Mouse (Mus musculus) forebrain, embryonic 15.5 days (tissue): ENCODE measurements around the gene Faim2. TPM values are rescaled to one million over a fixed set of nuclear protein-coding genes. Genes with fewer than 3 reads are reported as not detected.

Source experiments
- ATAC-seq: fragments of 200-750 bp; cut with Nextera tagmentation; replicated peaks from 2 replicates; pipeline ENCODE4 v1.8.0; 2017; ENCODE audit warnings: mild to moderate bottlenecking, moderate TSS enrichment, moderate library complexity
- H3K27ac ChIP-seq: fragments of 300-500 bp; sonication (generic); replicated peaks from 2 replicates; pipeline ENCODE4 v1.5.1; 2015; ENCODE audit warnings: mild to moderate bottlenecking, inconsistent platforms
- H3K27me3 ChIP-seq: fragments of 300-500 bp; sonication (generic); 2 replicates; pipeline ENCODE4 v1.6.1; 2015; ENCODE audit warnings: inconsistent platforms
- H3K36me3 ChIP-seq: fragments of 300-500 bp; sonication (generic); 2 replicates; pipeline ENCODE4 v1.6.1; 2015; ENCODE audit warnings: mild to moderate bottlenecking, inconsistent platforms
- H3K4me1 ChIP-seq: fragments of 300-500 bp; sonication (generic); 2 replicates; pipeline ENCODE4 v1.6.1; 2015; ENCODE audit warnings: inconsistent platforms
- H3K4me2 ChIP-seq: fragments of 300-500 bp; sonication (generic); replicated peaks from 2 replicates; pipeline ENCODE4 v1.6.1; 2015; ENCODE audit warnings: mild to moderate bottlenecking, inconsistent platforms
- H3K4me3 ChIP-seq: fragments of 300-500 bp; sonication (generic); 2 replicates; pipeline ENCODE4 v1.5.1; 2015; ENCODE audit warnings: mild to moderate bottlenecking, inconsistent platforms
- H3K9ac ChIP-seq: fragments of 300-500 bp; sonication (generic); replicated peaks from 2 replicates; pipeline ENCODE4 v1.6.1; 2015; ENCODE audit warnings: mild to moderate bottlenecking, inconsistent platforms
- H3K9me3 ChIP-seq: fragments of 300-500 bp; sonication (generic); 2 replicates; pipeline ENCODE4 v1.6.1; 2016; ENCODE audit warnings: inconsistent platforms
- WGBS: fragments of 180-500 bp; shearing (Covaris S2); methylation state at CpG from one replicate; pipeline ENCODE4 v1.1.7; 2015; ENCODE audit warnings: mixed read lengths; 5-methylcytosine and 5-hydroxymethylcytosine counted together
- polyA plus RNA-seq: library from polyadenylated mRNA; unstranded; fragments of >200 nt; fragmentation: Nextera tagmentation; extraction: Ambion mirVana; gene quantifications from 2 replicates; pipeline ENCODE4 v1.2.1, GENCODE M21; 2015

The Faim2 gene
- polyA plus RNA-seq: 17.0 and 18.9 TPM in 2 replicates

GRCm38 (mm10) chr15:99527629-99528353 lies at the start of gene Faim2:
Gene Faim2, minus strand, starts transcription at chr15:99528165.
- Histone ChIP-seq H3K36me3 (no peaks in the 10 kb centered on the region), H3K4me3 (peak within 1 kb of the TSS; percentile 38), H3K27me3 (no peaks in the 10 kb centered on the region), H3K4me1 (peaks cover 23% of the 10 kb centered on the region), H3K9ac (peak within 1 kb of the TSS; percentile 39), H3K9me3 (no peaks in the 10 kb centered on the region), H3K4me2 (peak within 1 kb of the TSS; percentile 60), H3K27ac (peak within 1 kb of the TSS; percentile 72)
- peak; percentile 73 for ATAC-seq
- WGBS: 6% methylated on average over 27 of the region's 27 CpGs

GRCm38 (mm10) chr15:99569123-99569522 lies 41.2 kb upstream of the Faim2 start:
- ATAC-seq: no peak
- 78% methylated on average over 10 of the region's 10 CpGs for WGBS

GRCm38 (mm10) chr15:99568682-99569081 lies 40.7 kb upstream of the Faim2 start:
- H3K9me3 ChIP-seq: no peaks in the 10 kb centered on the region
- no peaks in the 10 kb centered on the region for H3K36me3 ChIP-seq
- no peaks in the 10 kb centered on the region for H3K27me3 ChIP-seq
- H3K4me3 ChIP-seq: no peak overlapping the region
- no peak overlapping the region for H3K27ac ChIP-seq
- no peak for ATAC-seq
- H3K9ac ChIP-seq: no peak overlapping the region
- no peak overlapping the region for H3K4me2 ChIP-seq
- no peaks in the 10 kb centered on the region for H3K4me1 ChIP-seq
- WGBS: 83% methylated on average over 6 of the region's 6 CpGs

More at GRCm38 (mm10) chr15:99569123-99569522, 41.2 kb upstream of the Faim2 start:
- Histone ChIP-seq H3K4me2 (no peak overlapping the region), H3K27ac (no peak overlapping the region), H3K9ac (no peak overlapping the region), H3K36me3 (no peaks in the 10 kb centered on the region), H3K9me3 (no peaks in the 10 kb centered on the region), H3K4me1 (no peaks in the 10 kb centered on the region), H3K27me3 (no peaks in the 10 kb centered on the region), H3K4me3 (no peak overlapping the region)

GRCm38 (mm10) chr15:99567371-99567770 lies 39.4 kb upstream of the Faim2 start:
- Histone ChIP-seq H3K4me3 (no peak overlapping the region), H3K27me3 (no peaks in the 10 kb centered on the region), H3K4me2 (no peak overlapping the region), H3K9ac (no peak overlapping the region), H3K36me3 (no peaks in the 10 kb centered on the region), H3K9me3 (no peaks in the 10 kb centered on the region), H3K4me1 (no peaks in the 10 kb centered on the region), H3K27ac (no peak overlapping the region)
- 77% methylated on average over 4 of the region's 4 CpGs for WGBS
- no peak for ATAC-seq

- Histone ChIP-seq H3K9ac (no peak overlapping the region), H3K27me3 (0 out of 2 replicates have a peak, but pooled peaks cover 4% of the 10 kb centered on the region), H3K36me3 (no peaks in the 10 kb centered on the region), H3K9me3 (no peaks in the 10 kb centered on the region), H3K27ac (no peak overlapping the region), H3K4me3 (no peak overlapping the region), H3K4me2 (no peak overlapping the region), H3K4me1 (no peaks in the 10 kb centered on the region)
- ATAC-seq: no peak
- WGBS: 49% methylated on average over 10 of the region's 10 CpGs
These were observed 32.3 kb upstream of the Faim2 start for GRCm38 (mm10) chr15:99560246-99560645.

GRCm38 (mm10) chr15:99558947-99559346 lies 31.0 kb upstream of the Faim2 start:
- 98% methylated on average over 1 of the region's 1 CpGs for WGBS
- H3K4me1 ChIP-seq: no peaks in the 10 kb centered on the region
- H3K4me2 ChIP-seq: no peak overlapping the region
- ATAC-seq: no peak
- no peak overlapping the region for H3K27ac ChIP-seq
- no peak overlapping the region for H3K4me3 ChIP-seq
- no peaks in the 10 kb centered on the region for H3K36me3 ChIP-seq
- H3K9me3 ChIP-seq: no peaks in the 10 kb centered on the region
- H3K9ac ChIP-seq: no peak overlapping the region
- H3K27me3 ChIP-seq: 0 out of 2 replicates have a peak, but pooled peaks cover 4% of the 10 kb centered on the region

- H3K9ac ChIP-seq: no peak overlapping the region
- WGBS: 87% methylated on average over 6 of the region's 6 CpGs
- no peaks in the 10 kb centered on the region for H3K4me1 ChIP-seq
- no peaks in the 10 kb centered on the region for H3K9me3 ChIP-seq
- no peak overlapping the region for H3K4me3 ChIP-seq
- ATAC-seq: no peak
- no peak overlapping the region for H3K4me2 ChIP-seq
- H3K27me3 ChIP-seq: no peaks in the 10 kb centered on the region
- H3K27ac ChIP-seq: no peak overlapping the region
- no peaks in the 10 kb centered on the region for H3K36me3 ChIP-seq
These were observed 25.8 kb upstream of the Faim2 start for GRCm38 (mm10) chr15:99553767-99554166.

GRCm38 (mm10) chr15:99549901-99550300 lies 21.9 kb upstream of the Faim2 start:
- Histone ChIP-seq H3K9ac (no peak overlapping the region), H3K27me3 (no peaks in the 10 kb centered on the region), H3K4me1 (no peaks in the 10 kb centered on the region), H3K27ac (no peak overlapping the region), H3K9me3 (no peaks in the 10 kb centered on the region), H3K4me2 (no peak overlapping the region), H3K4me3 (no peak overlapping the region), H3K36me3 (no peaks in the 10 kb centered on the region)
- 49% methylated on average over 2 of the region's 2 CpGs for WGBS
- no peak for ATAC-seq

GRCm38 (mm10) chr15:99547732-99548131 lies 19.8 kb upstream of the Faim2 start:
- H3K9me3 ChIP-seq: no peaks in the 10 kb centered on the region
- no peak overlapping the region for H3K4me2 ChIP-seq
- H3K4me3 ChIP-seq: no peak overlapping the region
- 87% methylated on average over 6 of the region's 6 CpGs for WGBS
- no peaks in the 10 kb centered on the region for H3K36me3 ChIP-seq
- H3K27ac ChIP-seq: no peak overlapping the region
- H3K27me3 ChIP-seq: no peaks in the 10 kb centered on the region
- H3K9ac ChIP-seq: no peak overlapping the region
- ATAC-seq: no peak
- H3K4me1 ChIP-seq: no peaks in the 10 kb centered on the region

GRCm38 (mm10) chr15:99546596-99546995 lies 18.6 kb upstream of the Faim2 start:
- H3K27ac ChIP-seq: no peak overlapping the region
- H3K36me3 ChIP-seq: no peaks in the 10 kb centered on the region
- H3K9ac ChIP-seq: no peak overlapping the region
- no peaks in the 10 kb centered on the region for H3K9me3 ChIP-seq
- no peaks in the 10 kb centered on the region for H3K27me3 ChIP-seq
- no peak for ATAC-seq
- no peaks in the 10 kb centered on the region for H3K4me1 ChIP-seq
- no peak overlapping the region for H3K4me3 ChIP-seq
- 74% methylated on average over 11 of the region's 11 CpGs for WGBS
- no peak overlapping the region for H3K4me2 ChIP-seq

- H3K27me3 ChIP-seq: no peaks in the 10 kb centered on the region
- no peak overlapping the region for H3K4me3 ChIP-seq
- WGBS: 88% methylated on average over 7 of the region's 7 CpGs
- no peak overlapping the region for H3K9ac ChIP-seq
- no peak overlapping the region for H3K27ac ChIP-seq
- H3K4me2 ChIP-seq: no peak overlapping the region
- H3K9me3 ChIP-seq: no peaks in the 10 kb centered on the region
- ATAC-seq: no peak
- H3K36me3 ChIP-seq: no peaks in the 10 kb centered on the region
- H3K4me1 ChIP-seq: no peaks in the 10 kb centered on the region
These were observed 16.1 kb upstream of the Faim2 start for GRCm38 (mm10) chr15:99544047-99544446.

- H3K9me3 ChIP-seq: no peaks in the 10 kb centered on the region
- ATAC-seq: no peak
- no peak overlapping the region for H3K27ac ChIP-seq
- H3K9ac ChIP-seq: no peak overlapping the region
- no peak overlapping the region for H3K4me2 ChIP-seq
- H3K4me3 ChIP-seq: no peak overlapping the region
- no peaks in the 10 kb centered on the region for H3K36me3 ChIP-seq
- 0 out of 2 replicates have a peak, but pooled peaks cover 6% of the 10 kb centered on the region for H3K4me1 ChIP-seq
- 81% methylated on average over 8 of the region's 8 CpGs for WGBS
- H3K27me3 ChIP-seq: no peaks in the 10 kb centered on the region
These were observed 11.9 kb upstream of the Faim2 start for GRCm38 (mm10) chr15:99539891-99540290.
